Mouse (Mus musculus) forebrain, embryonic 11.5 days (tissue): Measurements from ENCODE around the gene Mllt10. TPM values are rescaled to one million over a fixed set of nuclear protein-coding genes. Genes with fewer than 3 reads are reported as not detected.

Experiments used
- ATAC-seq: fragments of 200-750 bp; cut with Nextera tagmentation; replicated peaks from 2 replicates; pipeline ENCODE4 v1.8.0; 2017; ENCODE audit warnings: moderate TSS enrichment; ENCODE audit not compliant: low FRiP score
- DNase-seq: peaks from one replicate; pipeline ENCODE4 v3.0.0-alpha.2; 2017; ENCODE audit warnings: low spot score
- H3K27ac ChIP-seq: fragments of 300-500 bp; sonication (generic); 2 replicates; pipeline ENCODE4 v1.5.1; 2014; ENCODE audit warnings: low read depth, low read length
- H3K27me3 ChIP-seq: fragments of 300-500 bp; sonication (generic); 2 replicates; pipeline ENCODE4 v1.6.1; 2014; ENCODE audit warnings: mild to moderate bottlenecking, low read length, mixed read lengths; ENCODE audit not compliant: control insufficient read depth, insufficient read depth
- H3K36me3 ChIP-seq: fragments of 300-500 bp; sonication (generic); 2 replicates; pipeline ENCODE4 v1.6.1; 2014; ENCODE audit warnings: mild to moderate bottlenecking, low read length, moderate library complexity, mixed read lengths; ENCODE audit not compliant: control insufficient read depth, insufficient read depth
- H3K4me1 ChIP-seq: fragments of 300-500 bp; sonication (generic); replicated peaks from 2 replicates; pipeline ENCODE4 v1.6.1; 2014; ENCODE audit warnings: low read length, mixed read lengths; ENCODE audit not compliant: control insufficient read depth, insufficient read depth
- H3K4me2 ChIP-seq: fragments of 300-500 bp; sonication (generic); 2 replicates; pipeline ENCODE4 v1.6.1; 2014; ENCODE audit warnings: low read depth, mild to moderate bottlenecking, low read length, moderate library complexity, mixed read lengths; ENCODE audit not compliant: severe bottlenecking
- H3K4me3 ChIP-seq: fragments of 300-500 bp; sonication (generic); 2 replicates; pipeline ENCODE4 v1.5.1; 2014; ENCODE audit warnings: low read depth, low read length
- H3K9ac ChIP-seq: fragments of 300-500 bp; sonication (generic); 2 replicates; pipeline ENCODE4 v1.6.1; 2014; ENCODE audit warnings: low read length
- H3K9me3 ChIP-seq: fragments of 300-500 bp; sonication (generic); 2 replicates; pipeline ENCODE4 v1.6.1; 2016; ENCODE audit warnings: low read length, mixed read lengths; ENCODE audit not compliant: control insufficient read depth
- WGBS: fragments of 180-500 bp; shearing (Covaris S2); extraction: QIAGEN DNeasy Blood & Tissue Kit; methylation state at CpG from one replicate; pipeline ENCODE4 v1.1.7; 2014; 5-methylcytosine and 5-hydroxymethylcytosine counted together
- polyA plus RNA-seq: library from polyadenylated mRNA; unstranded; fragments of >200 nt; fragmentation: Nextera tagmentation; extraction: Ambion mirVana; gene quantifications from 2 replicates; pipeline ENCODE4 v1.2.1, GENCODE M21; 2014

Gene Mllt10
- polyA plus RNA-seq, 1 experiment from 2014 or later, result 54.2 TPM

- DNase-seq (no peak), ATAC-seq (no peak)
- Histone ChIP-seq H3K4me1 (no peaks in the 10 kb centered on the region), H3K27me3 (no peaks in the 10 kb centered on the region), H3K9ac (no peak overlapping the region), H3K4me2 (no peak overlapping the region), H3K27ac (no peak overlapping the region), H3K4me3 (no peak overlapping the region), H3K36me3 (no peaks in the 10 kb centered on the region; the same call in 1 of the 2 replicates), H3K9me3 (no peaks in the 10 kb centered on the region)
These were observed 56.4 kb downstream of the Mllt10 start for GRCm38 (mm10) chr2:18111411-18111810.

- no peaks in the 10 kb centered on the region; the same call in 1 of the 2 replicates for H3K36me3 ChIP-seq
- no peaks in the 10 kb centered on the region for H3K4me1 ChIP-seq
- 72% methylated on average over 3 of the region's 3 CpGs for WGBS
- H3K27ac ChIP-seq, result no peak overlapping the region
- no peak for ATAC-seq
- no peaks in the 10 kb centered on the region for H3K9me3 ChIP-seq
- no peak overlapping the region for H3K4me2 ChIP-seq
- H3K27me3 ChIP-seq, result no peaks in the 10 kb centered on the region
- no peak overlapping the region for H3K4me3 ChIP-seq
- H3K9ac ChIP-seq, result no peak overlapping the region
- DNase-seq, result no peak
These were observed 61.4 kb downstream of the Mllt10 start for GRCm38 (mm10) chr2:18116432-18116831.

GRCm38 (mm10) chr2:18138131-18138530, 83.1 kb downstream of the Mllt10 start:
- no peak overlapping the region for H3K27ac ChIP-seq
- H3K36me3 ChIP-seq, result peaks cover 3% of the 10 kb centered on the region; the same call in 1 of the 2 replicates
- 94% methylated on average over 2 of the region's 2 CpGs for WGBS

DNA sequence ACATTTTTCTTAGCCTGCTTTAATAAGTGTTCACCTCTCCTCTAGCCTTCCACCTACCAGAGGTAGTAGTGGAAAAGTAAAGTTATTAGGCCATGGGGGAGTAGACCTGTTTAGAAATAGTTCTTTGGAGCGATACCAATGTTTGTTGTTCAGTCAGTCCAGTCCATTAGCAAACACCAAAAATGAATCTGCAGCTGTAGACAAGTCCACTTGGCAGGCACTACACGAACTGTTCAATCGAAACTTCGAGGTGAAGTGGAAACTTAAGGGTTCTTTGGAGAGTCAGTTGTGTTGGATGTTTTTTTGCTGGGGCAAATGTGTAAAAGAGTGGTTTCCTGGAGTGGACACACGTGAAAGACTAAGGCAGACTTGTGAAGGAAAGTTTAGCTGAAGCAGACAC, 84.6 kb downstream of the Mllt10 start:
- H3K9me3 ChIP-seq, result no peaks in the 10 kb centered on the region
- no peak overlapping the region for H3K4me2 ChIP-seq
- no peak for DNase-seq
- WGBS, result 95% methylated on average over 5 of the region's 5 CpGs
- ATAC-seq, result no peak
- H3K27me3 ChIP-seq, result no peaks in the 10 kb centered on the region
- no peak overlapping the region for H3K4me3 ChIP-seq
- peaks cover 3% of the 10 kb centered on the region; the same call in 1 of the 2 replicates for H3K36me3 ChIP-seq
- no peak overlapping the region for H3K9ac ChIP-seq
- no peaks in the 10 kb centered on the region for H3K4me1 ChIP-seq
- no peak overlapping the region for H3K27ac ChIP-seq

More at GRCm38 (mm10) chr2:18138131-18138530, 83.1 kb downstream of the Mllt10 start:
- H3K27me3 ChIP-seq, result no peaks in the 10 kb centered on the region
- H3K9me3 ChIP-seq, result no peaks in the 10 kb centered on the region
- H3K4me2 ChIP-seq, result no peak overlapping the region
- H3K4me3 ChIP-seq, result no peak overlapping the region
- H3K4me1 ChIP-seq, result no peaks in the 10 kb centered on the region
- no peak overlapping the region for H3K9ac ChIP-seq
- DNase-seq (no peak), ATAC-seq (no peak)

GRCm38 (mm10) chr2:18156131-18156530, 101.1 kb downstream of the Mllt10 start:
- Histone ChIP-seq H3K4me3 (no peak overlapping the region), H3K27me3 (no peaks in the 10 kb centered on the region), H3K9me3 (no peaks in the 10 kb centered on the region), H3K4me1 (no peaks in the 10 kb centered on the region), H3K36me3 (peaks cover 2% of the 10 kb centered on the region; the same call in 1 of the 2 replicates), H3K9ac (no peak overlapping the region), H3K4me2 (no peak overlapping the region), H3K27ac (no peak overlapping the region)
- DNase-seq (no peak), ATAC-seq (no peak)
- WGBS, result 95% methylated on average over 3 of the region's 3 CpGs

GRCm38 (mm10) chr2:18159426-18159825, 104.4 kb downstream of the Mllt10 start:
- 90% methylated on average over 3 of the region's 3 CpGs for WGBS
- peaks cover 5% of the 10 kb centered on the region; the same call in 1 of the 2 replicates for H3K36me3 ChIP-seq

GRCm38 (mm10) chr2:18160992-18161391, 106.0 kb downstream of the Mllt10 start:
- Histone ChIP-seq H3K9me3 (no peaks in the 10 kb centered on the region), H3K27me3 (no peaks in the 10 kb centered on the region), H3K9ac (no peak overlapping the region), H3K36me3 (peaks cover 5% of the 10 kb centered on the region; the same call in 1 of the 2 replicates), H3K4me3 (no peak overlapping the region), H3K4me1 (no peaks in the 10 kb centered on the region), H3K27ac (no peak overlapping the region), H3K4me2 (no peak overlapping the region)
- no peak for ATAC-seq
- 75% methylated on average over 5 of the region's 5 CpGs for WGBS
- DNase-seq, result no peak

More at GRCm38 (mm10) chr2:18159426-18159825, 104.4 kb downstream of the Mllt10 start:
- no peaks in the 10 kb centered on the region for H3K9me3 ChIP-seq
- DNase-seq, result no peak
- no peak overlapping the region for H3K4me2 ChIP-seq
- H3K27ac ChIP-seq, result no peak overlapping the region
- H3K4me1 ChIP-seq, result no peaks in the 10 kb centered on the region
- no peak overlapping the region for H3K9ac ChIP-seq
- H3K27me3 ChIP-seq, result no peaks in the 10 kb centered on the region
- no peak for ATAC-seq
- H3K4me3 ChIP-seq, result no peak overlapping the region

- no peak for DNase-seq
- Histone ChIP-seq H3K27me3 (no peaks in the 10 kb centered on the region), H3K36me3 (peaks cover 2% of the 10 kb centered on the region; the same call in 1 of the 2 replicates), H3K4me2 (no peak overlapping the region), H3K9ac (no peak overlapping the region), H3K4me1 (no peaks in the 10 kb centered on the region), H3K9me3 (no peaks in the 10 kb centered on the region), H3K27ac (no peak overlapping the region), H3K4me3 (no peak overlapping the region)
- WGBS, result 69% methylated on average over 2 of the region's 2 CpGs
- no peak for ATAC-seq
These were observed 110.5 kb downstream of the Mllt10 start for GRCm38 (mm10) chr2:18165511-18165910.

GRCm38 (mm10) chr2:18169174-18169948, 114.3 kb downstream of the Mllt10 start:
- Histone ChIP-seq H3K4me1 (no peaks in the 10 kb centered on the region), H3K9me3 (no peaks in the 10 kb centered on the region), H3K4me3 (no peak overlapping the region), H3K4me2 (no peak overlapping the region), H3K27ac (no peak overlapping the region), H3K9ac (no peak overlapping the region), H3K36me3 (no peaks in the 10 kb centered on the region), H3K27me3 (no peaks in the 10 kb centered on the region)
- ATAC-seq (no peak), DNase-seq (no peak)
- WGBS, result 68% methylated on average over 1 of the region's 1 CpGs
